Mouse (Mus musculus): ENCODE data around the gene Tdpoz4.
"Not testable (repeated sequence)": the region's sequence is repeated elsewhere in the genome, so short reads cannot be mapped to it uniquely, and the experiment has no call there.

- not testable (repeated sequence) for TF ChIP-seq CTCF, EP300 (IDR thresholded peaks at IDR 0.05; ENCODE audit: low read depth)
Measured at GRCm38 (mm10) chr3:93825720-93826119, 29.5 kb downstream of the Tdpoz4 start, which contains the start of gene Tdpoz3.

Measured in liver, embryonic 14.5 days (tissue).